18 mouse cellular contexts compared by ENCODE assay signal in genomic region chr10:40872052-40872451, GRCm38 (mm10). TPM values are rescaled to one million over a fixed set of nuclear protein-coding genes. Genes with fewer than 3 reads are reported as not detected.
DNase-seq lines count a peak whose midpoint lies in the region; ATAC-seq and TF ChIP-seq lines count a peak whose summit lies in the region.
"Had no signal": no experiment of that assay in that cellular context is flagged by ENCODE, and none has a peak within 500 bp of the region (broad histone marks: within the 10 kb centered on the region; RNA-seq: fewer than 3 reads in every experiment).

No protein-coding gene starts in this region.

- H3K9ac ChIP-seq in hindbrain, postnatal 0 days (replicated peaks; ENCODE audit: low read length) = no peak overlapping the region
- no peak overlapping the region for H3K9ac ChIP-seq in hindbrain, embryonic 16.5 days (ENCODE audit: low read depth, low read length)
- H3K9ac ChIP-seq in MEL (ENCODE audit: control insufficient read depth, low read depth, low read length, poor library complexity, severe bottlenecking) = no peak overlapping the region
- no peak overlapping the region for H3K9ac ChIP-seq in neural tube, embryonic 15.5 days (replicated peaks)
- H3K9ac ChIP-seq: forebrain, embryonic 12.5 days; heart, embryonic 15.5 days; liver, embryonic 13.5 days; lung, embryonic 14.5 days had no signal

- no peak for TF ChIP-seq POLR2A in MEL (IDR thresholded peaks at IDR 0.05; ENCODE audit: control insufficient read depth in 1 of 2, insufficient read depth in 1 of 2, low read depth in 1 of 2, low read length in 2 of 2, poor library complexity in 1 of 2)
- TF ChIP-seq POLR2A in cerebellum, adult 2 months (IDR thresholded peaks at IDR 0.05; ENCODE audit: borderline replicate concordance, insufficient read depth, low read length) = no peak

- no peaks in the 10 kb centered on the region for H3K4me1 ChIP-seq in hindbrain, postnatal 0 days (ENCODE audit: insufficient read depth, low read length)
- H3K4me1 ChIP-seq in hindbrain, embryonic 16.5 days (ENCODE audit: control insufficient read depth, insufficient read depth, low read depth, low read length) = no peaks in the 10 kb centered on the region
- H3K4me1 ChIP-seq in MEL (ENCODE audit: control insufficient read depth in 1 of 2, insufficient read depth in 2 of 2, low read length in 2 of 2) = no peaks in the 10 kb centered on the region
- H3K4me1 ChIP-seq in cerebellum, adult 2 months (ENCODE audit: control insufficient read depth, insufficient read depth, low read length) = peaks cover 20% of the 10 kb centered on the region
- H3K4me1 ChIP-seq in neural tube, embryonic 15.5 days = no peaks in the 10 kb centered on the region
- H3K4me1 ChIP-seq: forebrain, embryonic 12.5 days had no signal

- H3K4me2 ChIP-seq in hindbrain, postnatal 0 days (ENCODE audit: low read depth, low read length) = no peak overlapping the region
- H3K4me2 ChIP-seq in hindbrain, embryonic 16.5 days (ENCODE audit: low read length) = no peak overlapping the region
- no peak overlapping the region for H3K4me2 ChIP-seq in neural tube, embryonic 15.5 days
- H3K4me2 ChIP-seq: forebrain, embryonic 12.5 days; heart, embryonic 15.5 days; liver, embryonic 13.5 days; lung, embryonic 14.5 days had no signal

- WGBS in hindbrain, postnatal 0 days = 66% methylated on average over 2 of the region's 2 CpGs
- WGBS in hindbrain, embryonic 16.5 days = 78% methylated on average over 2 of the region's 2 CpGs
- 9% methylated on average over 2 of the region's 2 CpGs for WGBS in cerebellum, adult 2 months
- WGBS in neural tube, embryonic 15.5 days = 95% methylated on average over 2 of the region's 2 CpGs

- no peaks in the 10 kb centered on the region for H3K27me3 ChIP-seq in hindbrain, postnatal 0 days (ENCODE audit: insufficient read depth, low read length)
- no peaks in the 10 kb centered on the region for H3K27me3 ChIP-seq in hindbrain, embryonic 16.5 days (replicated peaks; ENCODE audit: control insufficient read depth, insufficient read depth, low read length)
- H3K27me3 ChIP-seq in MEL (ENCODE audit: control insufficient read depth in 1 of 2, insufficient read depth in 2 of 2, low read length in 2 of 2) = no peaks in the 10 kb centered on the region
- no peaks in the 10 kb centered on the region for H3K27me3 ChIP-seq in cerebellum, adult 2 months (ENCODE audit: control insufficient read depth, insufficient read depth, low read length)
- H3K27me3 ChIP-seq in neural tube, embryonic 15.5 days (replicated peaks) = no peaks in the 10 kb centered on the region
- H3K27me3 ChIP-seq: forebrain, embryonic 12.5 days; heart, embryonic 15.5 days; liver, embryonic 13.5 days had no signal

- peak; percentile 23 for DNase-seq in hindbrain, postnatal 0 days (ENCODE audit: low spot score)
- peak; percentile 8 for DNase-seq in MEL (ENCODE audit: low read depth, low spot score)
- DNase-seq in cerebellum, adult 2 months = peak; percentile 68 to 88
- peak; percentile 64 to 71 for DNase-seq in cerebellum, postnatal 36 days
- no peak for DNase-seq in MN1 (ENCODE audit: low spot score)
- DNase-seq in heart, adult 18-20 months = no peak
- DNase-seq: gastrocnemius, postnatal 10 days; heart, adult 2 months; kidney, adult 18-20 months; liver, embryonic 13.5 days; lung, embryonic 14.5 days; right cerebral cortex, adult 18-20 months had no signal

- no peak for TF ChIP-seq EP300 in MEL (IDR thresholded peaks at IDR 0.05; ENCODE audit: low read depth in 1 of 2, low read length in 2 of 2)

- H3K79me2 ChIP-seq in MEL (ENCODE audit: control insufficient read depth, insufficient read depth, low read length, poor library complexity) = peaks cover 25% of the 10 kb centered on the region

- H3K36me3 ChIP-seq in hindbrain, postnatal 0 days (ENCODE audit: insufficient read depth, low read length) = no peaks in the 10 kb centered on the region
- H3K36me3 ChIP-seq in hindbrain, embryonic 16.5 days (ENCODE audit: control insufficient read depth, insufficient read depth, low read length) = no peaks in the 10 kb centered on the region
- H3K36me3 ChIP-seq in MEL (ENCODE audit: control insufficient read depth in 1 of 2, insufficient read depth in 2 of 2, low read length in 2 of 2) = peaks cover 0 to 3% of the 10 kb centered on the region in 2 experiments; a peak in 2 of 4 replicates
- no peaks in the 10 kb centered on the region; the same call in 1 of the 2 replicates for H3K36me3 ChIP-seq in neural tube, embryonic 15.5 days

- H3K4me3 ChIP-seq in hindbrain, postnatal 0 days (ENCODE audit: low read length) = no peak overlapping the region
- H3K4me3 ChIP-seq in hindbrain, embryonic 16.5 days (ENCODE audit: low read length) = no peak overlapping the region
- no peak overlapping the region for H3K4me3 ChIP-seq in MEL (ENCODE audit: control insufficient read depth in 1 of 2, insufficient read depth in 1 of 2, low read depth in 2 of 2, low read length in 2 of 2)
- H3K4me3 ChIP-seq in cerebellum, adult 2 months (replicated peaks; ENCODE audit: insufficient read depth, low read depth, low read length) = no peak overlapping the region
- no peak overlapping the region for H3K4me3 ChIP-seq in neural tube, embryonic 15.5 days (replicated peaks)
- H3K4me3 ChIP-seq: forebrain, embryonic 12.5 days; heart, adult 2 months; heart, embryonic 15.5 days; hindbrain, embryonic 10.5 days; liver, embryonic 13.5 days had no signal

- H3K27ac ChIP-seq in hindbrain, postnatal 0 days = no peak overlapping the region
- H3K27ac ChIP-seq in hindbrain, embryonic 16.5 days (ENCODE audit: low read depth, low read length) = no peak overlapping the region
- H3K27ac ChIP-seq in MEL (ENCODE audit: control insufficient read depth, low read depth, low read length) = no peak overlapping the region
- peak overlapping the region; percentile 97 for H3K27ac ChIP-seq in cerebellum, adult 2 months (ENCODE audit: insufficient read depth, low read length)
- H3K27ac ChIP-seq in neural tube, embryonic 15.5 days (replicated peaks) = no peak overlapping the region
- H3K27ac ChIP-seq: forebrain, embryonic 12.5 days; heart, adult 2 months; heart, embryonic 15.5 days; hindbrain, embryonic 10.5 days; kidney, postnatal 0 days; liver, embryonic 13.5 days had no signal

- no peaks in the 10 kb centered on the region for H3K9me3 ChIP-seq in hindbrain, postnatal 0 days (ENCODE audit: low read length)
- no peaks in the 10 kb centered on the region for H3K9me3 ChIP-seq in hindbrain, embryonic 16.5 days (ENCODE audit: control insufficient read depth, low read length)
- no peaks in the 10 kb centered on the region for H3K9me3 ChIP-seq in MEL (replicated peaks; ENCODE audit: insufficient read depth, low read length)
- no peaks in the 10 kb centered on the region for H3K9me3 ChIP-seq in neural tube, embryonic 15.5 days (replicated peaks)
- H3K9me3 ChIP-seq: forebrain, embryonic 12.5 days; heart, embryonic 15.5 days; hindbrain, embryonic 10.5 days; liver, embryonic 13.5 days had no signal

- TF ChIP-seq CTCF in hindbrain, postnatal 0 days (IDR thresholded peaks at IDR 0.05; ENCODE audit: low read depth) = no peak
- no peak for TF ChIP-seq CTCF in MEL (IDR thresholded peaks at IDR 0.05 in 2 of 3, conservative IDR thresholded peaks at IDR 0.05 in 1 of 3; ENCODE audit: control insufficient read depth in 1 of 3, insufficient read depth in 1 of 3, low read depth in 2 of 3, low read length in 3 of 3, poor library complexity in 1 of 3, severe bottlenecking in 1 of 3)
- no peak for TF ChIP-seq CTCF in cerebellum, adult 2 months (IDR thresholded peaks at IDR 0.05; ENCODE audit: borderline replicate concordance, insufficient read depth, low read depth, low read length)

- no peak for TF ChIP-seq RAD21 in MEL (IDR thresholded peaks at IDR 0.05; ENCODE audit: low read depth, low read length)

- no peak for ATAC-seq in hindbrain, postnatal 0 days
- ATAC-seq in hindbrain, embryonic 16.5 days = no peak
- ATAC-seq in neural tube, embryonic 15.5 days (ENCODE audit: low FRiP score) = no peak

TF ChIP-seq in MEL, 35 proteins besides CTCF, POLR2A, EP300 and RAD21:
- TF ChIP-seq NRF1 (IDR thresholded peaks at IDR 0.05; ENCODE audit: insufficient read depth, low read depth, low read length, poor library complexity, severe bottlenecking) (no peak), CHD1 (IDR thresholded peaks at IDR 0.05; ENCODE audit: low read depth, low read length) (no peak), UBTF (IDR thresholded peaks at IDR 0.05; ENCODE audit: borderline replicate concordance, insufficient read depth, low read depth, low read length) (no peak), CHD2 (IDR thresholded peaks at IDR 0.05; ENCODE audit: low read length) (no peak)

RNA-seq across cellular contexts. Expression of gene Cdc40, which starts 11.1 kb away (rescaled TPM):
- 15.7 and 17.5 TPM in 2 replicates for total RNA-seq in hindbrain, postnatal 0 days (2014; rRNA removed)
- polyA plus RNA-seq in hindbrain, postnatal 0 days (2015; fragmentation: Nextera tagmentation; extraction: Ambion mirVana) = 13.4 and 16.0 TPM in 2 replicates
- polyA plus RNA-seq in hindbrain, embryonic 16.5 days (2015; fragmentation: Nextera tagmentation; extraction: Ambion mirVana) = 18.8 and 22.1 TPM in 2 replicates
- total RNA-seq in MEL (2012; rRNA removed) = 11.9 and 12.8 TPM in 2 replicates
- 10 to 100 TPM; 35.5 to 68.5 TPM for polyA plus RNA-seq in MEL (2012; ENCODE audit: insufficient read depth in 1 of 2, insufficient read length in 2 of 2, low read depth in 1 of 2, low replicate concordance in 2 of 2, missing spikeins in 1 of 2)
- 20.6 and 24.1 TPM in 2 replicates for polyA plus RNA-seq in cerebellum, adult 2 months (2012; rRNA removed)
- polyA plus RNA-seq in neural tube, embryonic 15.5 days (2015; fragmentation: Nextera tagmentation; extraction: Ambion mirVana) = 22.9 and 25.4 TPM in 2 replicates
- 10 to 100 TPM; 17.7 to 19.0 TPM for total RNA-seq in heart, adult 18-20 months (2021)

RNA-seq across cellular contexts. Expression of gene Wasf1, which starts 11.2 kb away (rescaled TPM):
- total RNA-seq in hindbrain, postnatal 0 days (2014; rRNA removed) = 25.5 and 25.7 TPM in 2 replicates
- 94.3 and 104 TPM in 2 replicates for polyA plus RNA-seq in hindbrain, postnatal 0 days (2015; fragmentation: Nextera tagmentation; extraction: Ambion mirVana)
- polyA plus RNA-seq in hindbrain, embryonic 16.5 days (2015; fragmentation: Nextera tagmentation; extraction: Ambion mirVana) = 98.1 and 123 TPM in 2 replicates
- total RNA-seq in MEL (2012; rRNA removed) = 1.6 and 2.0 TPM in 2 replicates
- polyA plus RNA-seq in MEL (2012; ENCODE audit: insufficient read depth in 1 of 2, insufficient read length in 2 of 2, low read depth in 1 of 2, low replicate concordance in 2 of 2, missing spikeins in 1 of 2) = 10 to 100 TPM in 1 of 2 experiments, not detected in 1; 14.4 TPM
- 53.7 and 61.1 TPM in 2 replicates for polyA plus RNA-seq in cerebellum, adult 2 months (2012; rRNA removed)
- polyA plus RNA-seq in neural tube, embryonic 15.5 days (2015; fragmentation: Nextera tagmentation; extraction: Ambion mirVana) = 98.8 and 105 TPM in 2 replicates
- 1 to 10 TPM in 1 of 2 experiments, under 1 TPM in 1; 0.40 to 1.0 TPM for total RNA-seq in heart, adult 18-20 months (2021)

Comparison
In these comparisons a context has a peak if more than half of its experiments do, and no peak if none do; other contexts are left out.
1. DNase-seq: peak in hindbrain, postnatal 0 days (single experiment), MEL (single experiment), cerebellum, adult 2 months (2 of 2) and cerebellum, postnatal 36 days (2 of 2); none in MN1 (single experiment) and heart, adult 18-20 months (0 of 2).